Mouse (Mus musculus): ENCODE measurements at regions not wholly inside any gene's neighbourhood (a gene's known extent, or its start where the extent isn't known, plus 50 kb on each side); places are given as distances from the start of the nearest gene placed in this dataset.

- DNase-seq: no peak
Measured at GRCm38 (mm10) chr15:70982719-70983118, 2851.6 kb upstream of the Gm6569 start.

GRCm38 (mm10) chr15:70987973-70988570 lies 2846.3 kb upstream of the Gm6569 start:
- DNase-seq: no peak

DNA sequence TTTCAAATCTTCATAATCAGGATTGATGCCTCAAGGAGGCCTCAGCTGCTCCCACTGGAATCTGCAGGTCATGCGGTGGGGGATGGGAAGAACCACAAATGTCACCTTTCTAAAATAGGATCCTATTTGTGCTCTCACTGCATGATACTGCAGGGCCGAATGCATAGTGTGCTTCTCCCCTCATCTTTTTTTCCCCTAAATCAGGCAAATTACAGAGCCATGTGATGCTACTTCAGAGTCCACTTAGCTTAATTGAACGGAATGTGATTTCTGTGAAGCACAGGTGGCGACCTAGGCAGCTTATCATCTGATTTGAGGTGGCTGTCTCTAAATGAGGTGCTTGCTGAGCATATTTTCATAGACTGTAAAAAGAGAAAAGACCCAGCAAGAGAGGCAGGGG lies 2841.0 kb upstream of the Gm6569 start:
- no peak for DNase-seq

DNA sequence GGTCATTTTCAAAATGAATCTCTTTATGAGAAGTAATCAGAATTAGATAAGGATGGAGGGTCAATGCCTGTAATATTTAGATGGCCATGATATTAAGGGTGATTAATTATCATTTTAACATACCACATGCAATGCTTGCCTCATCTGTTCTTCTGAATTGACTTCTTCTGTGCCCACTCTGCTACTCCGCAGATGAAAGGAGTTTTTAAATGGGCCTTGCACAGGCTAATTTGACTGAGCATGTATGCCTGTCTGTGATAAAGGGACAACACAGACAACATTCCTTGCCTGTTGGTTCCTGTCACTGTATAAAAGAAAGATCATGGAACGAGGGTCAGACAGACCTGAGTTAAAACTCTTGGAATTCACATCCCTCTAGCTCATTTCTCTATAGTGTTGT lies 2824.0 kb upstream of the Gm6569 start:
- DNase-seq: no peak

DNA sequence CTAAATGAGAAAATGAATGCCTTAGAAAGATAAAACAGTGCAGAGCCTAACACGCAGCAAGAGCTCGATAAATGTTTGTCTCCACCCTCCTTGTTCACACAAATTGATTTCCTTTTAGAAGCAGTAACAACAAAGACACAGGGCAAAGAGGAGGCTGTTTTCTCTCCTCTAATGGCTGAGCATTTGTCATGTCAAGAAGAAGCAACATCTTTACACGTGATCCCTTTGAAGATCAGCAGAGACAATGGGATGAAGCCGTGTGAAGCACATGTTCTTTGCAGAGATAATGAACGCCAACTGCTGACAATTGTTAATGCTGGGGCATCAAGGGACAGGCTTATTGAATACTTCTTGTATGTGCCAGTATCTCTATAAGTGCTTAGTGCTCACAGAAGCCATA lies 2823.6 kb upstream of the Gm6569 start:
- no peak for DNase-seq

DNA sequence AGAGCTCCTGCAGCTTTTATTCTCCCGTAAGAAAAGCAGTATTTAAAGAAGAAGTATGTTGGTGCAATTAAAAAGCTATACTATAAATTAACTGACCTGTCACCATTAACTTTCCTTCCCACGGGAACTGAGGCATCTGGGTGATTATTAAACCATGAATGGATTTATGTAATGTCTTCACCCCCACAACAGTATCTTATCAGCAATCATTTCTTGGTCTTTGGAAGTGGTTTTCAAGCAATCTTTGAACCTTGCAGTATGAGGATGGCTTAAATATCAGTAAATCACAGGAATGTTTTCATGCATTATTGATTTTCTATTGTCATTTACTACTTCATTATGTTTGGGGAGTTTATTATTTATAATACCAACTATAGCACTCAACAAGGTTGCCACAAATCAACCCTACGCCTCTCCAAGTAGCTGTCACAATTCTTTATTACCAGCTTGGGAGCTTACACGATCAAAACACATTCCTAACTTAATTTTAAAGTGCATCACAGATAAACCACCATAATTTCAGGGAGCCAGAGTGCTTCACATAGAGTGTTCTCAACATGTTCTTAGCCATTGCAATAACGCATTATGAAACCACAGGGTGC lies 2780.0 kb upstream of the Gm6569 start:
- no peak for DNase-seq

- DNase-seq: no peak
Measured at GRCm38 (mm10) chr15:71086367-71086997, 2747.9 kb upstream of the Gm6569 start.

GRCm38 (mm10) chr15:71099111-71099510 lies 2735.2 kb upstream of the Gm6569 start:
- DNase-seq: no peak

GRCm38 (mm10) chr15:71129802-71130201 lies 2704.6 kb upstream of the Gm6569 start:
- DNase-seq: no peak

GRCm38 (mm10) chr15:71157680-71158079 lies 2676.7 kb upstream of the Gm6569 start:
- DNase-seq: no peak

DNA sequence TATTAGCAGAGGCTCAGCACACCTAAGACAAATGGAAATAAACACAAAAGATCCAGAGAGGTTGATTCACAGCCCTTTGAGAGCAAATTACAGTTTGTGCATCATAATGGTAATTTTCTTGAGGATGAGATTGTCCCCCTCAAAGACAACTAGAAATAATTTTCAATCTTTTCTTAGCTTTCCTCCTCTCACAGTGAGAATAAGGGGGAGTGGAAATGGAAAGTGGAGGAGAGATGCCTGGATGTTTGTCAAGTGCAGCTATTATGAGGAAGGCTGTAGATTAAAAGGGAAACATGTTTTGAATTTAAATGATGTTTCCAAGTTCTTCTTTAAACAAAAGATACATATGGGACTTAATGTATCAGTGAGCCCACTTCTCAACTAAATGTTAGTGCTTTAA lies 2672.3 kb upstream of the Gm6569 start:
- no peak for DNase-seq

GRCm38 (mm10) chr15:71195011-71195739 lies 2639.2 kb upstream of the Gm6569 start:
- DNase-seq: peak; percentile 33

DNA sequence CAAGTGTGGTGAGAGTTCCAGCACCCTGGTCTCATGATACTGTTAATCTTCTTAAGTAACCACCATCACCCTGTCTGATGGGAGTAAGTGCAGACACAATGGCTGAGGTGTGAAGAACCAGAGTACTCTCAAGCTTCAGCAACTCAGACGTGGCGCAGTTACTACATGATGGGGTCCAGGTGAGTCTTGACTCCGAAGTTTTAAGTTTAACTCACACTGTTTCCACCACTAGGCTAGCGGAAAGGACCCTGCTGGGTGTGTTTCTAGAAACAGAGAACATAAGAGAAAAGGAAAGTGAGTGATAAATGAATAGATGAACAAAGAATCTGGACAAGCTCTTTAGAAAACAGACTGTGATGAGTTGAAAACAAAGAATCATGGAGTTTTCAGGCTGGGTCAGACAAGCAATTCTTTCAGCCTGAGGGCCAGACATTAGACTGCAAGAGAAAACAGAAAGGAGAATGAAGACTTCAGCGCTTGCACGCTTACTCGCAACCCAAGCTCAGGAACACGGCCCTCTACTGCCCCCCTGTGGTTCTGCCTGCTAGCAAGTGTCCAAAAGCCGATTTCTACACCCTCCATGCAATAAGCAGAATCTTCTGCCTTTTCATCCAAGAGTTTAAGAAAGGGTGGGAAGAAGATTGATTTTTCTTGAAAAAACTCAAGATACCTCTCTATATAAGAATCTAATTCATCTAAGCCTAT lies 2593.6 kb upstream of the Gm6569 start:
- DNase-seq: peak; percentile 84

- no peak for DNase-seq
Measured at GRCm38 (mm10) chr15:71243539-71243938, 2590.8 kb upstream of the Gm6569 start.

DNA sequence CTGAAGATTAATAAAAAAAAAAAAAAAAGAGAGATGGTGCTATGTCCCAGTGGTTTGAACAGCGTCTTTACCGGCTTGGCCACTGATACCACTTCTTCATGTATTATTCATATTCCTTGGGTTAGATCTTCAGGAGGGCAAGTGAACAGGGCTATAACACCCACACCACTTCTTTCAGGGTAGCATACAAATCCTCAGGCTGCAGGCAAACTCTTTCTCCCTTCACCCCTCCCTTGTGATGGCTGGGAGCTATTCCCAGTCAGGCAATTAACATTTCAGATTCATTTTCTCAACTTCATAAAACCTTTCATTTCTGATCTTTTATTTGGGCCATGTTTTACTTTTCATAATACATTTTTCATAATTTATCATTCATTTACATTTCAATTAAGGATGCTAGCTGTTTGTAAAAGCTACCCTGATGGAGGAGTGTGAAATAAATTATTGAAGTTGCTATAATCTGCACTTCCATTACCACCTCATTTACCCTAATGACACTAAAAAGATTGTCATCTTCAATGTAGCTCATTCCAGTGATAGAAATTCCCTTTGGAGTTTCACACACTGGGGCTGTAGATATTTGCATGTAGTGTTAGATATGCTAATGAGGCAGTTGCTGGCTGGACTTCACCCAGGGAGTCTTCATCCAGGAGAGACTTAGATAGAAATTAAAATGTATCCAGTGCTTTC lies 2558.3 kb upstream of the Gm6569 start:
- no peak for DNase-seq

- no peak for DNase-seq
Measured at GRCm38 (mm10) chr15:71276566-71276912, 2557.8 kb upstream of the Gm6569 start.

- DNase-seq: no peak
Measured at GRCm38 (mm10) chr15:71277388-71277787, 2557.0 kb upstream of the Gm6569 start.

- DNase-seq: no peak
Measured at GRCm38 (mm10) chr15:71283775-71284174, 2550.6 kb upstream of the Gm6569 start.

DNA sequence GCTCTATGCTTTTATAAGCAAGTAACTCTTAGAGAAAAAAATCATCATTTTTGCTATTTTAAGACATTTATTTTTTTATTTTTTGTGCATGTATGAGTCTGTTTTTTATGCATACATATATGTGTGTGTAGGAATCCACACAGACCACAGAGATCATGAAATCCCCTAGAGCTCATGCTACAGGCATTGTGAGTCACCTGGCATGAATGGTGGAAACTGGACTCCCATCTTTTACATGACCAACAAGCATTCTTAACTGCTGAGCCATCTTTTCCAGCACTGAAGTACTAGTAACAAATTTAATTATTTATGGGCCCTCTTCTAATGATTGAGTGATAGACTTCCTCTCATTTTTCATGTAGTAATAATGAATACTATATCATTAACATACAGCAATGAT lies 2531.8 kb upstream of the Gm6569 start:
- no peak for DNase-seq

- DNase-seq: no peak
Measured at GRCm38 (mm10) chr15:71310230-71310629, 2524.1 kb upstream of the Gm6569 start.

DNA sequence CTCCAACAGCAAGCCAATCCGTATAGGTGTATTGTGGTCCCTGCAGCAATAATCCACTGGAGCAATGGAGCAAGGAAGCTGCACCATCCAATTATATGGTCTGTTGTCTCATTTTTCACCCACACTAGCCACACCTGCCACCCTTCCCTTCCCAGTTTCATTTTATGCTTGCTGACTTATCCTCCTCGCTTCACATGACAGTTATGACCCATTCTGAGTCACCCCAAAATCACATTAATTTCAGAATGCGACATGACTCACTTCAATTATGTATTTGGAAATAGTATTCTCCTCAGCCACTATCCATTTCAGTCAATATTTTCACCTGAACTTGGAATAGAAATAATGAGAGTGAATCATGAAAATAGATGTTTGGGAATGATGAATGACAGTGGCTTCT lies 2507.8 kb upstream of the Gm6569 start:
- DNase-seq: no peak

DNA sequence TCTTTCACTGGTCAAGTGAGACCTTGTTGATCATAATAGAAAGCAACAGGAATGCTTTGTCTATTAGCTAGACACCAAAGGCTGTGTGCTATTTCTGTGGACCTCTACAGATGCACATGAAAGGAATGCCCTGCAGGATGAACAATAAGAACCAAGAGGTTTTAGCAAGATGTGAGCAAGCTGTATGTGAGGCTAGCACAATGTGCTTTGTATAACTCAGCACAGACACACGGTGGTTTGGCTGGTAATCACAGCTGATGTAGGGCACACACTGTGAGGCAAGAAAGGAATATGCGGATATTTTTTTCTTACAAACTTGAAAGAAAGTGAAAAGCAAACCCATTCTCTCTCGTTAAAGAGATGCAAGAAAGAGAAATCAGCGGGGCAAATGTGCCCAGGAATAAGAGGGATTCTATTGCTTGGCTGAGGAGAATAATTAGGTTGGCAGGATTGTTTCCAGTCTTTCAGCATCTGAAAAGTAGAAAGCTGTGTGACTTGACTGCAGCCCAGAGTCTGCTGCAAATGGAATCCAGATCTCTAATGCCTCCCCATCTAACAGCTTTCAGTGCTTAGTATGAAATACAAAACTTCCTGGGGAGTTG lies 2476.1 kb upstream of the Gm6569 start:
- no peak for DNase-seq

Data from adrenal gland, postnatal 14 days (tissue).